Mouse (Mus musculus) embryonic facial prominence, embryonic 15.5 days (tissue): ENCODE measurements around the gene Prss57. TPM values are rescaled to one million over a fixed set of nuclear protein-coding genes. Genes with fewer than 3 reads are reported as not detected.
A peak's percentile ranks its signal among the peaks of the same experiment; 100 is the strongest.

Source experiments
- ATAC-seq: fragments of 200-750 bp; cut with Nextera tagmentation; 2 replicates; pipeline ENCODE4 v1.8.0; 2017; ENCODE audit warnings: low read depth, moderate TSS enrichment; ENCODE audit not compliant: insufficient number of reproducible peaks, low FRiP score, low TSS enrichment
- H3K27ac ChIP-seq: fragments of 300-500 bp; sonication (generic); replicated peaks from 2 replicates; pipeline ENCODE4 v1.5.1; 2015; ENCODE audit warnings: mild to moderate bottlenecking, inconsistent platforms
- H3K27me3 ChIP-seq: fragments of 300-500 bp; sonication (generic); 2 replicates; pipeline ENCODE4 v1.6.1; 2015; ENCODE audit warnings: inconsistent platforms
- H3K36me3 ChIP-seq: fragments of 300-500 bp; sonication (generic); 2 replicates; pipeline ENCODE4 v1.6.1; 2015; ENCODE audit warnings: mild to moderate bottlenecking, inconsistent platforms
- H3K4me1 ChIP-seq: fragments of 300-500 bp; sonication (generic); 2 replicates; pipeline ENCODE4 v1.6.1; 2015; ENCODE audit warnings: inconsistent platforms
- H3K4me2 ChIP-seq: fragments of 300-500 bp; sonication (generic); replicated peaks from 2 replicates; pipeline ENCODE4 v1.6.1; 2015; ENCODE audit warnings: mild to moderate bottlenecking, inconsistent platforms
- H3K4me3 ChIP-seq: fragments of 300-500 bp; sonication (generic); replicated peaks from 2 replicates; pipeline ENCODE4 v1.5.1; 2015; ENCODE audit warnings: mild to moderate bottlenecking, inconsistent platforms
- H3K9ac ChIP-seq: fragments of 300-500 bp; sonication (generic); 2 replicates; pipeline ENCODE4 v1.6.1; 2015; ENCODE audit warnings: inconsistent platforms
- H3K9me3 ChIP-seq: fragments of 300-500 bp; sonication (generic); replicated peaks from 2 replicates; pipeline ENCODE4 v1.6.1; 2016; ENCODE audit warnings: inconsistent platforms
- WGBS: fragments of 180-500 bp; shearing (Covaris S2); methylation state at CpG from one replicate; pipeline ENCODE4 v1.1.7; 2015; 5-methylcytosine and 5-hydroxymethylcytosine counted together
- polyA plus RNA-seq: library from polyadenylated mRNA; unstranded; fragments of >200 nt; fragmentation: Nextera tagmentation; extraction: Ambion mirVana; gene quantifications from 2 replicates; pipeline ENCODE4 v1.2.1, GENCODE M21; 2015

The Prss57 gene
- polyA plus RNA-seq, 1 experiment from 2014 or later = not detected

- no peaks in the 10 kb centered on the region for H3K9me3 ChIP-seq
- H3K27me3 ChIP-seq = no peaks in the 10 kb centered on the region
- peaks cover 24% of the 10 kb centered on the region for H3K4me1 ChIP-seq
- H3K4me2 ChIP-seq = peak overlapping the region; percentile 90
- WGBS = 8% methylated on average over 10 of the region's 10 CpGs
- peak overlapping the region; percentile 75 for H3K4me3 ChIP-seq
- peak overlapping the region; percentile 90 for H3K9ac ChIP-seq
- peak; percentile 14; the same call in 1 of the 2 replicates for ATAC-seq
- H3K36me3 ChIP-seq = no peaks in the 10 kb centered on the region
- H3K27ac ChIP-seq = peak overlapping the region; percentile 79
Observed at GRCm38 (mm10) chr10:79794491-79794931, 3.8 kb upstream of the Prss57 start.

DNA sequence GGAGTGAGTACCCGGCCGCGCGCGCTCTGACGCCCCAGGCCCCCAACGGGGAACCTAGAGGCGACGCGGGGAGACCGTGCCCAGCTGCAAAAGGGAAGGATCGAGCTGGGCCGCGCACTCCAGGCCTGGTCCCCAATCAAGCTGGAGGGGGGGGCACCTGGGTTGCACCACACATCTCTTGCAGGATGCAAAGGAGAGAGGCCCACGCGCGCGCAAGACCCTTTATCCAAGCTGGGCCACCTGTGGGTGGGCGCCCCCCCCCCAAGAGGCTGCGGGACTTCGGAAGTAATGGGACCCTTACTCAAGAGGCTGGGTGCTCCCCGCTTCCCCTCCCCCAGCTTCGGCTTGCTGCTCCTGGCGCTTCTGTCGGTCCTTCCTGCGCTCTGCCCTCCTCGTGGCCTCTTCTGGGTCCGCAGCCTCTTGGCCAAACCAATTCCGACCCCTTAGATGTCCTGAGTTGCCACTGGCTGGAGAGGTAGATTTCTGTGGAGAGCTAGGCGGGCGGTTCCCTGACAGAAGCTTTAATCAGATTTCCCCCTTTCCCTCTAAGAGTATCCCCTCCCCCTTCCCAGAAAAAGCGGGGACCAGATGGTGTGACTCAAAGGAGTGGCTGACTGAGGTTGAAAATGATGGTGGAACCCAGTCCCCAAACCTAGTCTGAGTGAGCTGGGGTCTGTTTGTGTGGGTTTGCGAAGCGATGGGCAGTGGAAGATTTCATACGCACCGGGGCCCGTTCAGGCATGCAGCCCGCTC is 3.2 kb upstream of the Prss57 start:
- Histone ChIP-seq H3K4me1 (peaks cover 24% of the 10 kb centered on the region), H3K36me3 (no peaks in the 10 kb centered on the region), H3K4me2 (peak overlapping the region; percentile 90), H3K4me3 (peak overlapping the region; percentile 75), H3K27ac (peak overlapping the region; percentile 79), H3K9me3 (no peaks in the 10 kb centered on the region), H3K27me3 (no peaks in the 10 kb centered on the region), H3K9ac (peak overlapping the region; percentile 90)
- WGBS = under 1% methylated on average over 38 of the region's 38 CpGs
- ATAC-seq = peak; percentile 8; the same call in 1 of the 2 replicates

DNA sequence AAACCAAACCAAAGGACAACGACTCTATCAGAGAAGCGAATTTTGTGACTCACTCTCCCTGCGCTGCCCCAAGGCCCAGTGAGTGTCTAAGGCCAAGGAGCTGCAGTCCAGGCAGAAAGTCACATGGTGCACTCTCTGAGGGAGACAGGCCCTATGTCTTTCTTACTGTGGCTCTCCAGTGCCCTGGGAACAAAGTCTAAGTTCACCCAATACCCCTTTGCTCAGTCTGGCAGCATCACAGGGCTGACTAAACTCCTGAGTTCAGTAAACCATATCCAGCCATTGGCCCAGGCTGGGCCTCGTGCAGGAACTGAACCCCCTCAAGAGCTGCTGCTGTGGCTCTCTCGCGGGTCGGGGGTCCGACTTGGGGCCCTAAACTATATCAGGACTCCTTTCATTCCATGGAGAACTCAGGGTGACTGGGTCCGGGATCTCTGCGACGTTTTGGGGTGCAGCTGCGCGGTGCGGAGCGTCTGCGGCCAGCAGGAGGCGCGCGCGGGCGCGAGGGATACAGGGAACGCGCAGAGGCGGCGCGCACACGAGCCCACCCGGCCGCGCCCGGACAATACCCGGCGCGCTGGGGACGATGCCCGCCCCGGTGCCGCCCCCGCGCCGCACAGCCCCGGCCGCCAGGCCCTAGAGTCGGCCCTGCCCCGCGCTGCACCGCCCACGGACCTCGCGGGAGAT is 2.4 kb upstream of the Prss57 start, which contains the start of gene Palm:
TSS of gene Palm (plus strand) at position 522 of the 687 bp plus-strand sequence.
- peak; percentile 74 for ATAC-seq
- no peaks in the 10 kb centered on the region for H3K9me3 ChIP-seq

DNA sequence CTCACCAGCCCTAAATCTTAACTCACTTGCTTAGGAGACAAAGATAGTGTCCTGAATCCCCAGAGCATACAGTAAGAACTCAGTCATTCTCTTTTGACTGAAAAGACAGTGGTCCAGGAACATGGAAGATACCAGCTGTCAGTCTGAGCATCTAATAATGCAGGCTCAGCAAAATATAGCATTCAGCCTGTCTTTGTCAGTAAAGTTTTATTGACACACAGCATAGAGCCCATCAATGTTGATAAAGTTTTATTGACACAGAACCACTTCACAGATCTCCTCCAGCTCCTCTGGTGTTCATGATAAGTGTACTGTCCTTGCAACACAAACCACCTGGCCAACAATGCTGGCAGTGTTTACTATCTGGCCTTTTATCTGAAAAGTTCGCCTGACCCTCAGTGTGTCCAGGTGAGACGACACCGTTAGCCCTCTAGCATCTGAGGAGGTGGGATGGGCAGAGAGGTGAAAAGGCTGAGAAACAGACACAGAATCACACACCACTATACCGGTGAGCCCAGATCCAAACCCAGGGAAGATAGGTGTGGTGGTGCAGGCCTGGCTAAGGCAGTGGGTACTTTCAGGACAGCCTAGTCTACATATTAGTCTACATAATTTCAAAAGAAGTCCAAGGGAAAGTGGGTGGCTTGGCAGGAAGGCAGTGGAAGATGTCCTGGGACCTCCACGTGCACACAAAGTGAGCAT is 1.7 kb upstream of the Prss57 start:
- H3K4me3 ChIP-seq = no peak overlapping the region
- no peak for ATAC-seq
- H3K4me2 ChIP-seq = no peak overlapping the region
- no peaks in the 10 kb centered on the region for H3K27me3 ChIP-seq
- 0 out of 2 replicates have a peak overlapping the region, but pooled peaks have one; percentile 13 for H3K27ac ChIP-seq
- no peaks in the 10 kb centered on the region for H3K36me3 ChIP-seq
- peaks cover 19% of the 10 kb centered on the region for H3K4me1 ChIP-seq
- 82% methylated on average over 5 of the region's 5 CpGs for WGBS
- H3K9me3 ChIP-seq = no peaks in the 10 kb centered on the region
- H3K9ac ChIP-seq = no peak overlapping the region

More for the DNA sequence above, 2.4 kb upstream of the Prss57 start, which contains the start of gene Palm:
- WGBS = 6% methylated on average over 51 of the region's 51 CpGs
- Histone ChIP-seq H3K4me1 (peaks cover 24% of the 10 kb centered on the region), H3K27me3 (no peaks in the 10 kb centered on the region), H3K4me2 (peak within 1 kb of the TSS; percentile 90), H3K36me3 (no peaks in the 10 kb centered on the region), H3K4me3 (peak within 1 kb of the TSS; percentile 75), H3K9ac (peak within 1 kb of the TSS; percentile 90), H3K27ac (peak within 1 kb of the TSS; percentile 79)

DNA sequence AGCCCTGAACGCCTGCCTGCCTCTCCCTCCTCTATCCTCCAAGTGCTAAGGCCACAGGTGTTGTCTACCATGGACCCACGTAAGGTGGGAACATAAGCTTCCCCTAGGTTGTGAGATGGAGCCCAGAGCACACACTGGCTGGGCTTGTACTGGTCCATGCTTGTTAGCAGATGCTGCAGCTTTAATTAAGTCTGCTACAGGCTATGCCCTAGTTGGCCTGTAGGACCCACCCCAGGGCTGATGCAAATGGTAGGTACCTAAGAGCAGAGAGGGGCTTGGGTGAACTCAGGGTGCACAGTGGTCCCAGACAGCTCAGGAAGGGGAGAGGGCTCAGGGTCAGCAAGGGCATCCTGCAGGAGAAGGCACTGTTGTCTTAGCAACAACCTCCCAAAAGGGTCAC is 1.2 kb downstream of the Prss57 start:
- ATAC-seq = no peak
- Histone ChIP-seq H3K27ac (no peak overlapping the region), H3K4me3 (no peak overlapping the region), H3K9ac (no peak overlapping the region), H3K27me3 (no peaks in the 10 kb centered on the region), H3K9me3 (no peaks in the 10 kb centered on the region), H3K36me3 (no peaks in the 10 kb centered on the region), H3K4me1 (peaks cover 9% of the 10 kb centered on the region), H3K4me2 (no peak overlapping the region)
- WGBS = 50% methylated on average over 2 of the region's 2 CpGs

DNA sequence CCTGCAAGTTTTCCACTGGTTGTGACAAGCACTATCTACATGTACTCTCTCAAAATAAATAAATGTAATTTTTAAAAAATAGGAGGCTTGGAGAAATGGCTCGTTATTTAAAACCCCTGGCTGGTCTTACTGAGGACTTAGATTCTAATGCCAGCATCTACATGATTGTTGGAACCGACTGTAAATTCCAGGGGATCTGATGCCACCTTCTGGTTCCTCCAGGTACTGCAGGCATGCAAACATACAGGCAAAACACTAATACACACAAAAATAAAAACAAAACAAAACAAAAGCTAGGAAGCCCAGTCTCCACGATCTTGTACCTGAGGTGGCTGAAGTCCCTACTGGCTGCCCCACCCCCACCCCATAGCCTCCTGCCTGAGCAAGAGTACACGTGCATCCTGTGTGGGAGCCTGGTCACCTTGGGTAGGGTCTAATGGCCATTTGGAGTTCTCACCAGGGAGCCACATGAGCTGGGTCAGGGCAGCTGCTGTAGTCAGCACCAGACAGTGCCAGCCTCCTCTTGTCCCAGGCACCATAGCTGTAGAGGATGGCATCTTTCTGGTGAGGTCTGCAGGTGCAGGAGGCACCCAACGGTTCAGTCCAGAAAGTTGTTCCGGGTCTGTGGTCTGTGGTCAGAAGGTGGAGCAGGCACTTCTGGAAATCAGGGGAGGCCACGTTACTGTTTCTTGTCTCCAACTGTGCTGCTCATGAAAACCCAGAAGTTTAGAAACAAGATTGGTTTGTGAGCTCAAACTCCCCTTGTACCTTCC is 2.2 kb downstream of the Prss57 start:
- WGBS = 35% methylated on average over 7 of the region's 7 CpGs
- Histone ChIP-seq H3K9ac (no peak overlapping the region), H3K4me3 (no peak overlapping the region), H3K4me2 (no peak overlapping the region), H3K27me3 (no peaks in the 10 kb centered on the region), H3K27ac (no peak overlapping the region), H3K36me3 (no peaks in the 10 kb centered on the region), H3K9me3 (no peaks in the 10 kb centered on the region), H3K4me1 (0 out of 2 replicates have a peak, but pooled peaks cover 4% of the 10 kb centered on the region)
- no peak for ATAC-seq

DNA sequence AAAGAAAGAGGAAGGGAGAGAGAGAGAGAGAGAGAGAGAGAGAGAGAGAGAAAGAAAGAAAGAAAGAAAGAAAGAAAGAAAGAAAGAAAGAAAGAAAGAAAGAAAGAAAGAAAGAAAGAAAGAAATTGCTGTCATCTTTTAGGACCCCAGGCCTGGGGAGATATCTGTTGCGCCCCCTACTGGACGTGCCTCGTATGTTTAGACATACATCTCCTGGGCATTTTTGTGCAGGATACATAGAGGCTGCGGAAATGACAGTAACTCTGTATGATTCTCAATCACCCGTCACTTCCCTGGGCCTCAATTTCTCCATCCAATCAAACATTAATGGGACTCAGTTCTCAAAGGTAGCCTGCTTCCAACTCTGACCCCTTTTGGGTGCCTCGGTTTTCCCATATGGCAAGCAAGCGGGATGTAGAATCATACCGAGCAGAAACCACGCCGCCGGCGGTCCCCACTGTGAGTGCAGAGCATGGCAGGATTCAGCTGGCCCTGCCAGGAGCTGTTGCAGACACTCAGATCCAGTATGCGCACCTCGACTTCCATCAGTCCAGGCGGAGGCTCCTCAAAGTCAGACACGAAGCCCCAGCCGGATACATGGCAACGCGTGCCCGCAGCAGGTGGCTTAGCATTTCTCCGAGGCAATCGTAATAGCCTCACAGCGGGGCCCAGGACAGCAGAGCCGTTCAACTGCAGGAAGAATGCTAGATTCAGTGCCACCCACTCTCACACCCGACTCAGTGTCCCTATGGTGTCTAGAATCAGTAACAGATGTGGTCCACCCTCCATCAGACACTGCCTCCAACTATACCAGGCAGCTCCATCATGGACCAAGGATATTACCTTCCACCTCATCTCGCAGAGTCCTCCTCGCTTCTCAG is 6.6 kb downstream of the Prss57 start:
- Histone ChIP-seq H3K9ac (no peak overlapping the region), H3K36me3 (no peaks in the 10 kb centered on the region), H3K4me3 (no peak overlapping the region), H3K27me3 (peaks cover 13% of the 10 kb centered on the region), H3K27ac (no peak overlapping the region), H3K4me2 (no peak overlapping the region), H3K9me3 (no peaks in the 10 kb centered on the region), H3K4me1 (peaks cover 18% of the 10 kb centered on the region)
- WGBS = 39% methylated on average over 27 of the region's 27 CpGs
- no peak for ATAC-seq

DNA sequence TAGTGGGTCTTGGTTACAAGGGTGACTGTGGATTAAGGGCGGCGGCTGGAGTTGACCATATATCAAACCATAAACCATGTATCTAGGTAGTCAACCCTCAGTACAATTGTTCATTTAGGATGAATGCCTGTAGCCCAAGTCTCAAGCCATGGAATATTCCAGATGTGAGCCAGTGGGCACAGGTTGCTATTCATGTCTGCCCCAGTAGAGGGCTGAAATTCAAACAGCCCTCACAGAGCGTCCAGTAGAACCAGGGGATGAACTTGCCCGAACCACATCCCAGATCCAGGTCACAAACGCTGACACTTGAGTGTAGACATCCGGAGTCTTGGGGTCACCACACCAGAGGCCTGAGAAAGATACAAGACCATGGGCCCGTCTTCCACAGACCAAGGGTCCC is 7.7 kb downstream of the Prss57 start:
- no peak overlapping the region for H3K27ac ChIP-seq
- no peaks in the 10 kb centered on the region for H3K9me3 ChIP-seq
- no peak for ATAC-seq
- H3K4me3 ChIP-seq = no peak overlapping the region
- no peaks in the 10 kb centered on the region for H3K36me3 ChIP-seq
- H3K4me2 ChIP-seq = no peak overlapping the region
- peaks cover 24% of the 10 kb centered on the region for H3K4me1 ChIP-seq
- peaks cover 13% of the 10 kb centered on the region for H3K27me3 ChIP-seq
- WGBS = 61% methylated on average over 7 of the region's 7 CpGs
- H3K9ac ChIP-seq = no peak overlapping the region

- H3K27ac ChIP-seq = no peak overlapping the region
- no peak overlapping the region for H3K4me2 ChIP-seq
- no peak overlapping the region for H3K9ac ChIP-seq
- no peaks in the 10 kb centered on the region for H3K36me3 ChIP-seq
- whole genome bisulfite sequencing = 56% methylated on average over 5 of the region's 5 CpGs
- H3K9me3 ChIP-seq = no peaks in the 10 kb centered on the region
- no peak for ATAC-seq
- peaks cover 35% of the 10 kb centered on the region for H3K4me1 ChIP-seq
- peaks cover 13% of the 10 kb centered on the region for H3K27me3 ChIP-seq
- no peak overlapping the region for H3K4me3 ChIP-seq
Observed at GRCm38 (mm10) chr10:79781956-79782355, 8.8 kb downstream of the Prss57 start.

GRCm38 (mm10) chr10:79781139-79781538 is 9.6 kb downstream of the Prss57 start:
- Histone ChIP-seq H3K36me3 (no peaks in the 10 kb centered on the region), H3K4me1 (peaks cover 38% of the 10 kb centered on the region), H3K27me3 (peaks cover 13% of the 10 kb centered on the region), H3K4me2 (peak overlapping the region; percentile 87), H3K9me3 (no peaks in the 10 kb centered on the region), H3K9ac (no peak overlapping the region), H3K27ac (no peak overlapping the region; the same call in 1 of the 2 replicates), H3K4me3 (peak overlapping the region; percentile 48)
- WGBS = 28% methylated on average over 21 of the region's 21 CpGs
- ATAC-seq = no peak
